9 mouse cellular contexts compared by ENCODE assay signal in the genomic region with DNA sequence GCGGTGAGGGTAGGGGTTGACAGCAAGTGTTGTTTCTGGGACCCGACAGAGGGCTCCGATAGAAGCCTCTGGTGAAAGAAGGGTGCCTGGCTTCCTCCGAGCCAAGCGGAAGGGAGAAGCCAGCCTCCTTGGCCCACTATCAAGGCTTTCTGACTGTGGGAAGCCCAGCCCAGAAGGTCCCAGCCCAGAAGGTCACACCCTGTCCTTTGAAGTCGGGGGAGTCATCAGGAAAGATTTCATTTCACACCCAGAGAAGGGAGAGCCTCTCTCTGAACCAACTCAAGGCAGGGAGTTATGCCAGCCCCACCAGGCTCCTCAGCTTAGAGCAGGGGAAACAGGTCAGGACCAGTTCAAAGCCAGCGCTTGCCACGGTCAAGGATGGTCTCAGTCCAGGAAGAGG.
A peak's percentile ranks its signal among the peaks of the same experiment; 100 is the strongest.
DNase-seq lines count a peak whose midpoint lies in the region; ATAC-seq lines count a peak whose summit lies in the region.
"Had no signal": no experiment of that assay in that cellular context is flagged by ENCODE, and none has a peak within 500 bp of the region (broad histone marks: within the 10 kb centered on the region; RNA-seq: fewer than 3 reads in every experiment).

No protein-coding gene starts in this region.

- H3K36me3 ChIP-seq in heart, embryonic 10.5 days, result no peaks in the 10 kb centered on the region

- 57% methylated on average over 8 of the region's 8 CpGs for WGBS in heart, embryonic 10.5 days

- peak; percentile 79 to 89 for DNase-seq in heart, adult 18-20 months
- DNase-seq in heart, embryonic 10.5 days (ENCODE audit: low spot score), result no peak
- peak; percentile 89 for DNase-seq in adrenal gland, postnatal 10 days
- DNase-seq in heart, postnatal 14 days, result peak; percentile 72 to 80
- DNase-seq in lung, postnatal 4 days, result peak; percentile 77 to 87
- DNase-seq in cerebellum, adult 18-20 months, result no peak
- no peak for DNase-seq in layer of hippocampus, adult 11-12 months (ENCODE audit: low spot score)

- no peaks in the 10 kb centered on the region for H3K9me3 ChIP-seq in heart, embryonic 10.5 days

- H3K4me3 ChIP-seq in heart, embryonic 10.5 days, result no peak overlapping the region

- no peaks in the 10 kb centered on the region for H3K27me3 ChIP-seq in heart, embryonic 10.5 days (ENCODE audit: insufficient read depth, poor library complexity, severe bottlenecking)

- no peak overlapping the region for H3K27ac ChIP-seq in heart, embryonic 10.5 days
- H3K27ac ChIP-seq: macrophage had no signal

- intact Hi-C loops in heart, postnatal 14 days (cut with DNase I), result loop anchor here (5.0 kb wide), 1 partner anchor 35 kb away; no protein-coding TSS in a partner anchor

- H3K4me1 ChIP-seq in heart, embryonic 10.5 days, result peaks cover 23% of the 10 kb centered on the region

- ATAC-seq in megakaryocyte, adult 5-6 weeks (ENCODE audit: poor library complexity, severe bottlenecking), result no peak

Comparison
In these comparisons a context has a peak if more than half of its experiments do, and no peak if none do; other contexts are left out.
1. DNase-seq: peak in heart, adult 18-20 months (2 of 2), adrenal gland, postnatal 10 days (single experiment), heart, postnatal 14 days (2 of 2) and lung, postnatal 4 days (2 of 2); none in heart, embryonic 10.5 days (single experiment), cerebellum, adult 18-20 months (0 of 2) and layer of hippocampus, adult 11-12 months (single experiment).